Mouse (Mus musculus) G1E (cell line): ENCODE measurements around the gene Methig1.

Experiments used
- CTCF ChIP-seq: IDR thresholded peaks from 2 replicates; pipeline ENCODE4 v1.5.1; 2012; ENCODE audit warnings: low read depth, low read length, inconsistent platforms, mixed read lengths
- GATA1 ChIP-seq: IDR thresholded peaks from 2 replicates; pipeline ENCODE4 v1.6.1; 2012; ENCODE audit warnings: borderline replicate concordance, low read length, inconsistent platforms, mixed read lengths
- GATA2 ChIP-seq: IDR thresholded peaks from 2 replicates; pipeline ENCODE4 v1.6.1; 2012; ENCODE audit warnings: low read depth, low read length, inconsistent platforms, borderline replicate concordance
- TAL1 ChIP-seq: conservative IDR thresholded peaks from 2 replicates; pipeline ENCODE4 v1.6.1; 2012; ENCODE audit warnings: low read depth, low read length, inconsistent platforms, mixed read lengths

GRCm38 (mm10) chr15:100428296-100428905 is 75.5 kb downstream of the Methig1 start:
- no peak for TF ChIP-seq CTCF
- no peak for TF ChIP-seq GATA1
- no peak for TF ChIP-seq TAL1
- no peak for TF ChIP-seq GATA2
